Mouse (Mus musculus): ENCODE data around the gene Zfp619.

DNA sequence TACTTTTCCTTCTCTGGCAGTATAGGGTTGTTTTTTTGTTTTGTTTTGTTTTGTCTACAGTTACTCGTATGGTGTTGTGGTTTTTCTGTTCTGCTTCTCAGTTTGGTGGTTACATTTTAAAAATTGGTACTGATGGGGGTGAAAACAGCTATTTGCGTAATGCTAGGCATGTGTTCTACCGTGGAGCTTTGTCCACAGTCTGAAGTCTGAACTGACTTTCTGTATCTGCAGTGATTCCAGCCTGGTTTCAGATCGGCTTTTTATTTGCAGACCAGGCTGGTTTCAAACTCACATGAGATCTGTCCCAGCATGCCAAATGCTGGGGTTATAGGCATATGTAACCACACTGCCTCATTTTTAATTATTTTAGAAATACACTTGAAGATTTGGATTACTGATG lies 36.3 kb downstream of the Zfp619 start:
- TF ChIP-seq CTCF (IDR thresholded peaks at IDR 0.05; ENCODE audit: borderline replicate concordance, insufficient read depth, low read length) (no peak), POLR2A (IDR thresholded peaks at IDR 0.05; ENCODE audit: low read depth, low read length) (no peak)

Measured in embryonic fibroblast, embryonic 13.5 days (primary cell).